Mouse (Mus musculus) embryo, embryonic 11 days (tissue): ENCODE measurements at regions not wholly inside any gene's neighbourhood (a gene's known extent, or its start where the extent isn't known, plus 50 kb on each side); places are given as distances from the start of the nearest gene placed in this dataset.

Experiments used
- DNase-seq: peaks from one replicate; pipeline ENCODE4 v3.0.0-alpha.2; 2015

GRCm38 (mm10) chr1:128951436-128951835, 321.7 kb upstream of the Thsd7b start:
- DNase-seq: no peak

GRCm38 (mm10) chr1:128950512-128950911, 322.6 kb upstream of the Thsd7b start:
- DNase-seq: no peak

GRCm38 (mm10) chr1:128914811-128915210, 322.7 kb upstream of the Cxcr4 start:
- no peak for DNase-seq

GRCm38 (mm10) chr1:128912532-128912931, 320.4 kb upstream of the Cxcr4 start:
- DNase-seq: no peak

- DNase-seq: no peak
Observed at GRCm38 (mm10) chr1:128907566-128907965, 315.5 kb upstream of the Cxcr4 start.

- DNase-seq: no peak
Observed at GRCm38 (mm10) chr1:128898025-128898424, 305.9 kb upstream of the Cxcr4 start.

GRCm38 (mm10) chr1:128894546-128894945, 302.5 kb upstream of the Cxcr4 start:
- no peak for DNase-seq

GRCm38 (mm10) chr1:128878291-128878690, 286.2 kb upstream of the Cxcr4 start:
- DNase-seq: no peak

GRCm38 (mm10) chr1:128875289-128875688, 283.2 kb upstream of the Cxcr4 start:
- peak; percentile 78 for DNase-seq

GRCm38 (mm10) chr1:128874190-128874589, 282.1 kb upstream of the Cxcr4 start:
- DNase-seq: no peak

GRCm38 (mm10) chr1:128868761-128869160, 276.7 kb upstream of the Cxcr4 start:
- no peak for DNase-seq

- DNase-seq: no peak
Observed at GRCm38 (mm10) chr1:128860537-128860936, 268.4 kb upstream of the Cxcr4 start.

- DNase-seq: no peak
Observed at GRCm38 (mm10) chr1:128860094-128860493, 268.0 kb upstream of the Cxcr4 start.

GRCm38 (mm10) chr1:128858661-128859060, 266.6 kb upstream of the Cxcr4 start:
- no peak for DNase-seq

- DNase-seq: no peak
Observed at GRCm38 (mm10) chr1:128856933-128857332, 264.8 kb upstream of the Cxcr4 start.

- peak; percentile 21 for DNase-seq
Observed at GRCm38 (mm10) chr1:128854649-128855048, 262.6 kb upstream of the Cxcr4 start.

GRCm38 (mm10) chr1:128853286-128853685, 261.2 kb upstream of the Cxcr4 start:
- DNase-seq: no peak

- no peak for DNase-seq
Observed at GRCm38 (mm10) chr1:128837361-128837760, 245.3 kb upstream of the Cxcr4 start.

GRCm38 (mm10) chr1:128835510-128835909, 243.4 kb upstream of the Cxcr4 start:
- DNase-seq: no peak

GRCm38 (mm10) chr1:128833096-128833715, 241.1 kb upstream of the Cxcr4 start:
- DNase-seq: no peak

- peak; percentile 84 for DNase-seq
Observed at GRCm38 (mm10) chr1:128832201-128832883, 240.2 kb upstream of the Cxcr4 start.

GRCm38 (mm10) chr1:128830671-128831240, 238.7 kb upstream of the Cxcr4 start:
- DNase-seq: no peak

GRCm38 (mm10) chr1:128829536-128829935, 237.4 kb upstream of the Cxcr4 start:
- DNase-seq: no peak

- DNase-seq: no peak
Observed at GRCm38 (mm10) chr1:128826419-128826818, 234.3 kb upstream of the Cxcr4 start.
